Mouse (Mus musculus): ENCODE data around the gene Sh2d1a. TPM values are rescaled to one million over a fixed set of nuclear protein-coding genes. Genes with fewer than 3 reads are reported as not detected.

Sh2d1a gene
- total RNA-seq (2021) (not detected), polyA plus RNA-seq (2012; rRNA removed) (not detected in 2 replicates)
- long read RNA-seq, result 0 reads

- DNase-seq, result no peak
These were observed at the start of gene Sh2d1a for GRCm38 (mm10) chrX:42502291-42503043. TSS of gene Sh2d1a (plus strand) at chrX:42502453.

DNA sequence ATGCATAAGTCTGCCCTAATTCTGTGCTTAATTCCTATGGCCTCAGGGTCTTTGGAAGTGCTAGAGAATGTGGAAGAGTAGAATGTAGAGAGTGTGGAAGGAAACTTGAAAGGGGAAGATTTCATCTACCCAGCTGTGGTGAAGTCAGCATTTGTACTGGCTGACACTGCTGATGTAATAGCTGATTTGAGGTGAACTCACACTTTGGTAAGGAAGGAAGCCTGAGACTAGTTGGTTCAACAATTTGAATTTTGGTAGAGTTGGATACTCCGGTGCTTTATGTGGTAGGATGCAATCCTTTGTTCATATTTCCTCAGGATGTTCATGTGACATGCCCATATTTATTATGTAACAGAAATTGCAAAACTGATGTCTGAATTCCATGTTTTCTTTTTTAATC, 49.3 kb upstream of the Sh2d1a start:
- DNase-seq, result no peak

GRCm38 (mm10) chrX:42454533-42454932, 47.7 kb upstream of the Sh2d1a start:
- DNase-seq, result no peak

DNA sequence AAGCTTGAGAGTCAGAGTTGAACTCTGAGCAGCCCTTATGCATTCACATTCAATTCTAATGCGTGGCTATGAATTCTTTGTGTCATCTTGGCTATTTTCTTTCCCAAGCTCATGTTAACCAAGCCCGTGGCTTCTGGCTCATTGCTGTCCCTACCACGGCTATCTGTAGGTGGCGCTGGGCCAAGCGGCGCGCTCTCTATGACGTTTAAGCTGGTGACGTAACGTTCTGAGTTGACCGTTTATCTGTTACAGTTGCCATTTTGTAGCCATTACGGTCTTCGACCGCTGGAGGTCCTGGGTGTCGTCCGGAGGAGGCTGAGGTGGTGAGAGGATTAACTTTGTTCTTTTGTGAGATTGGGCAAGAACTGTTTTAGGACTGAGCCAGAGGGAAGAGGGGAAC, 12.8 kb upstream of the Sh2d1a start, which contains the start of gene Tex13c2:
Gene Tex13c2 (plus strand): TSS at position 246 of the 400 bp plus-strand sequence.
- no peak for DNase-seq

GRCm38 (mm10) chrX:42490336-42490735, 11.9 kb upstream of the Sh2d1a start:
- no peak for DNase-seq

DNA sequence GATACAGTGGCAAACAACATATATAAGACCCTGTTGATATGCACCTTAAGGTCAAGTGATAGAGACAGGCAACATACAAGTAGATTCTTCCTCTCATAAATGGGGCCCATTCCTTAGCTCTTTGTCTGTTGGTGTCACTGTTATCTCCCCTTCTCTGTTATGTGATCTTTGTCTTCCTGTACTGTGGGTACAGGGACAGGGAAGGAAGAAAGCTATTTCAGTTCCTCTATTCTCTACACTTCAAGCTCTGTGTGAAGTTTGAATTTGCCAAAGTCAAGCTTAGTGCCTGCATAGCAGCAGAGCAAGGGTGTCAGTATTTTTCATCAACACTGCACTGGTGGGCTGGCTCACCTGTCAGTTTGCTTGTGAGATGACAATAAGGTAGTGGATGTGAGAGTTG, 1.7 kb upstream of the Sh2d1a start:
- DNase-seq, result no peak

DNA sequence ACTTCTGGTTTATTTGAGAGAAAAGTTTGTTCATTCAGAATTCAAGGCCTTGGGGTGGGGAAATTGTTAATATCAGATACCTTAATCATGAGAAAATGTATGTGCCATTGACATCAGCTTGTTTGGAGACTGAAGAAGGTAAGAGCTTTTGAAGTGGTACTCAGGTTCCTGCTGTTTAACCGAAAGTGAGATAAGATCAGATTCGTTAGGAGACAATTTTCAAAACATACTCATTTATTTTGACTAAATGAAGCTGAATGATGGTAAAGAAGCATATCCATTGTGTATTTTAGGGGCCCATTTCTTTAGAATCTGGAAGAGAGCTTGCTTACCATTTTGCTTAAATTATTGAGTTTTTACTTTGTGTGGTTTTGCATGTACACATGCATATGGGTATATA, 8.9 kb downstream of the Sh2d1a start:
- DNase-seq, result no peak

GRCm38 (mm10) chrX:42512567-42512966, 10.3 kb downstream of the Sh2d1a start:
- DNase-seq, result no peak

GRCm38 (mm10) chrX:42522868-42523267, 20.6 kb downstream of the Sh2d1a start:
- DNase-seq, result no peak

DNA sequence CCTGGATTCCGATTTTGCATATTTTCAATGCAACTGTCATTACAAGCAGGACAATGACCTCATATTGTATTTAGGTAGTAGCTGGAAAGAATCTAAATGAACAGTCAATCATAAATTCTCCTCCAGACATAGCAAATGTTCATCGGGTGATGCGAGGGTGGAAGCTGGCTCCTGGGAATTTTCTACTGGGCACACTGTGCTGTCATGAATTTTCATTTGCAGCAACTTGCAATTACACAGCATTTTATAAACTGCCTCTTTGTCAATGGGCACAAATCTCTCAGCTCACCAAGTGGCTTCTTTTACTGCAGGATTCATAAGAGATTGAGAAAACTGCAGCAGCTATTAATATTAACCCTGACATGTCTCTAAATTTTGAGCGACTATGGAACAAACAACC, 28.4 kb downstream of the Sh2d1a start:
- no peak for DNase-seq

DNA sequence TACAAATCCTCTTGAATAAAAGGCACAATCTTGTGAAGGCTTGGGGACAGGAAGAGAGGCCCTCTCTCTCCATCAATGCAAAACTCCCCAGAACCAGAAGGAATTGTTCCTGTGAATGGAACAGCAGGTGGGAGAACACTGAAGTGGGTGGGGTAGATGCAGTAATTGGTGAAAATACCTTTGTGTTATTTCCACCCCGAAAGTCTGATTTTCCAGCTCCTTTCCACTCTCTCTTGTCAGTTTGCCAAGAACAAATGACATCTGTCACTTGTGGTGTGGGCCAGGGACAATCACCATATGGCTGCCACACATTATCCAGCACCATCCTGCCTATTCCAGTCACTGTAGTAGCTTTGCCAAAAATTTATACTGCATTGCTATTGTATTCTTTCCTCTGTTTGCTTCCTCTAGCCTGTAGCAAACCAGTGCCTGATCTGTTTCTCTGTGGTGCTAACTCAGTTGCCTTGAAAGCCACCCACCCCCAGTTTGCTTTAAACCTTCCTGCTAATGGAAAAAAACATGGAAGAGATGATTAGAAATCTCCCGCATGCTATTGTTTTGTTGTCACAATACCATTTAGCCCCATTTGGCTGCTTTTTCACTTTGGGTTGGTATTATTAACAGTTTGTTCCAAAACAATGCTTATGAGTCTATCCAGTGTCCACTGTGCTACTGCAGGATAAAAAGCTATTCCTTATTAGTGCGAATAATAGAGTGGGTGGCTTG, 37.9 kb downstream of the Sh2d1a start:
- DNase-seq, result no peak

DNA sequence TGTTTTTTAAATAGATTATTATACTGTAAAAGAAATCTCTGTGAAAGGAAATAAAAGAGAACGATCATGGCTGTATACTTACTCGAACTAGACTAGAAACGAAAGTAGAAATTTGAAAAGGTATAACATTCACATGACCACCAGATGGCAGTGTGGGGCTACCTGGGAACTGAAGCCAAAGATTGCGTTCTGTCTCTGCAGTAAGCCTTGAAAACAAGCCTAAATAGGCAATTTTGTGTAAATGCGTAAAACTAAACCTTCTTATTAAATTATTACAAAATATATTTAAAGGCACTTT, 38.5 kb downstream of the Sh2d1a start:
- DNase-seq, result peak; percentile 63

DNA sequence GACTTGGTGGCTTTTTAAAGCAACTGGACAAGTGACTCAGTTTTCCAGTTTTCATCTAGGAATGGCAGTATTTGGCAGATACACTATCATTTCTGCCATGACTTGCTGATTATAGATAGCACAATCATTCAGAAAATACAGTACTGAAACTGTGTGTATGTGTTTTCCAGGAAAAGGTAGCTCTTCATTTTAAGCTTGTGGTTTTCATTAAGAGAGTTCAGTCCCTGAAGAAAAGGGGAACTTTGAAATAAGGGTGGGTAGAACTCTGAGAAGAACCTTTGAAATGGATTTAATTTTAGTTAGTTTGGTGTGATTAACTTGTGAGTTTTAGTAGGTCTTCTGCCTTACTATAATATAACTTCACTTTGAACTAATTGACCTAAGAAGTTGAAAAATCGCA, 42.8 kb downstream of the Sh2d1a start:
- DNase-seq, result no peak

DNA sequence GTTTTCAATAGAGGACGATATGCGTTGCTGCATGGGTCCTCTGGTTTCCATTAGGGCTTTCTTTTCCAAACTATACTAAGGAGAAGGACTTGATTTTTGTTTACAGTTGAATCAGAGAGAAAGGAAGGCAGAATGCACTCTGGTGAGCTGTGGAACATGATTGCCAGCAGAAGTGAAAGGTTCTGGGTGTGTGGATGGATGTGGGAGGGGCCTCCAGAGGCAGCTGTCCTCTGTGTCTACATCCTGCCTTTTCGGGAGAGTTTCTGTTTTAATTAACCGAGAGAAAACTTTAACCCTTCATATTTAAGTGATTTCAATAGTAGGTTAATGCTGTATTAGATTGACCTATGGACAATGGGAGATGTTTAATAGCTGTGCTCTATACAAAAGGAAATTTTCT, 46.3 kb downstream of the Sh2d1a start:
- no peak for DNase-seq

GRCm38 (mm10) chrX:42557284-42557683, 55.0 kb downstream of the Sh2d1a start:
- peak; percentile 45 for DNase-seq

GRCm38 (mm10) chrX:42558683-42559082, 56.4 kb downstream of the Sh2d1a start:
- no peak for DNase-seq

Other genes starting within 250 kb of the Sh2d1a start
- not detected for gene Tex13c2, start 12.8 kb upstream of the Sh2d1a start, total RNA-seq (2021)
- not detected in 2 replicates for gene Tex13c2, start 12.8 kb upstream of the Sh2d1a start, polyA plus RNA-seq (2012; rRNA removed)